Mouse (Mus musculus): ENCODE results near the gene Clk1. TPM values are rescaled to one million over a fixed set of nuclear protein-coding genes. Genes with fewer than 3 reads are reported as not detected.
A peak's percentile ranks its signal among the peaks of the same experiment; 100 is the strongest.

The Clk1 gene
- polyA plus RNA-seq, 1 experiment from 2014 or later = 180 TPM

GRCm38 (mm10) chr1:58444691-58445090 is 20.8 kb upstream of the Clk1 start:
- ATAC-seq (ENCODE audit: low read depth) = no peak
- 12% methylated on average over 10 of the region's 10 CpGs for WGBS

DNA sequence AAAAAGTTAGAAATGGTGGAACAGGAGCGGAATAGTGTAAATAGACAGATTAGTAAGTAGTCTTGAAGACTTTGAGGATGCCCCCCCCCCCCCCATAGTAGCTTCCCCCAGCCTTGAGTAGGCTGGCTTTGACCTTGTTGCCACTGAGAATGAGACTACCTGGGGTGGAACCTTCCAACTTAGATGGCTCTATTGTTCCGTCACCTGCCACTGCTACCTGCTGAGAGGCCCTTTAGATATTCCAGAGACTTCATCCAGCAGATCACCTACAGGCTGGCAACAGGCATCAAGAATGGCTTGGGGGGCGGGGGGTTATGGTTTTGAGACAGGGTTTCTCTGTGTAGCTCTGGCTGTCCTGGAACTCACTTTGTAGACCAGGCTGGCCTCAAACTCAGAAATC is 685 bp upstream of the Clk1 start:
- H3K9ac ChIP-seq = no peak overlapping the region
- H3K9me3 ChIP-seq = no peaks in the 10 kb centered on the region
- no peak overlapping the region for H3K27ac ChIP-seq (replicated peaks)
- WGBS = 79% methylated on average over 3 of the region's 3 CpGs
- H3K4me2 ChIP-seq = no peak overlapping the region
- ATAC-seq (ENCODE audit: low read depth) = 0 out of 2 replicates have a peak, but pooled peaks have one; percentile 2
- peaks cover 14% of the 10 kb centered on the region for H3K36me3 ChIP-seq
- H3K27me3 ChIP-seq = no peaks in the 10 kb centered on the region
- no peak overlapping the region for H3K4me3 ChIP-seq
- peaks cover 33% of the 10 kb centered on the region for H3K4me1 ChIP-seq (replicated peaks)

More at GRCm38 (mm10) chr1:58444691-58445090, 20.8 kb upstream of the Clk1 start:
- Histone ChIP-seq H3K4me1 (replicated peaks) (peaks cover 31% of the 10 kb centered on the region), H3K9ac (peak overlapping the region; percentile 87), H3K4me3 (peak overlapping the region; percentile 73), H3K27me3 (no peaks in the 10 kb centered on the region), H3K4me2 (peak overlapping the region; percentile 70), H3K36me3 (peaks cover 39% of the 10 kb centered on the region), H3K27ac (replicated peaks) (peak overlapping the region; percentile 90), H3K9me3 (no peaks in the 10 kb centered on the region)

DNA sequence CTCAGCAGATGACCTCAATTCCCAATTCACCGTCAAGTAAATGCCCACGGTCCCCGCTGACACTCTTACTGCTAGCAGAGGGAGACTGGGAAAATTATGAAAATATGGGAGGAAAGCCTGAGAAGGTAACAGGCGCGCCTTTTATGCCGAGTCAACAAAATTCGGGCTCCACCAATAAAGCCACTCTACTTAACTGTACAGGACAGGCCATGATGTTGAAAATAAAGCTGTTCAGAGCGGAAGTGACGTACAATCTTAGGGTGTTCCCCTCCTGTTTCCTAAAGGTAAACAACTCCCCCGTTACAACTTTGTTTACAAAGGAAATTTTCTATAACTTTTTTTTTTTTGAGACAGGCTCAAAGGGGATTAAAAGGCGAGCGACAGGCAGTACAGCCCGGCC is 987 bp downstream of the Clk1 start:
- no peak for ATAC-seq (ENCODE audit: low read depth)
- Histone ChIP-seq H3K4me2 (peak overlapping the region; percentile 66), H3K27me3 (no peaks in the 10 kb centered on the region), H3K9me3 (no peaks in the 10 kb centered on the region), H3K9ac (peak overlapping the region; percentile 100), H3K4me3 (peak overlapping the region; percentile 100), H3K27ac (replicated peaks) (peak overlapping the region; percentile 100), H3K36me3 (peaks cover 30% of the 10 kb centered on the region), H3K4me1 (replicated peaks) (peaks cover 34% of the 10 kb centered on the region)
- 8% methylated on average over 13 of the region's 13 CpGs for WGBS

- no peak overlapping the region for H3K27ac ChIP-seq (replicated peaks)
- H3K27me3 ChIP-seq = no peaks in the 10 kb centered on the region
- H3K9ac ChIP-seq = no peak overlapping the region
- H3K4me2 ChIP-seq = peak overlapping the region; percentile 66
- 0 out of 2 replicates have a peak overlapping the region, but pooled peaks have one; percentile 100 for H3K4me3 ChIP-seq
- WGBS = 71% methylated on average over 7 of the region's 7 CpGs
- H3K36me3 ChIP-seq = peaks cover 48% of the 10 kb centered on the region
- no peak for ATAC-seq (ENCODE audit: low read depth)
- H3K9me3 ChIP-seq = no peaks in the 10 kb centered on the region
- peaks cover 37% of the 10 kb centered on the region for H3K4me1 ChIP-seq (replicated peaks)
These were observed 2.9 kb downstream of the Clk1 start for GRCm38 (mm10) chr1:58420961-58421360.

DNA sequence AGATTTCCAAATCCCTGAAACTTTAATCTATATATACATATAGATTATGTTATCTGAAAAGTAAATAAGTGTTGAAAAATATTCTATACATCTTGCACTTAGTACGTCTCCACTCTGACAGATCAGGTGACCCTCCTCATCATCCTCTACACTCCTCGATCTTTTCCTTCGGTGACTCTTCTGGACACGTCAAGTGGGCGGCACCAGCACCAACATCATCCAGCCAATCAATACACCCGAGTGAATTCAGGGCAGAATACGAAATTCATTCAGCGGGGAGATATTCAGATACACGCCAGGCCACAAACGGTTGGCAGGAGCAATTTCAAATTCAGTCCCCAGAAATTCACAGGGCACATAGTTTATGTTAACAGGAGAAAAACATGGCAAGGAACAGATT is 3.8 kb downstream of the Clk1 start:
- ATAC-seq (ENCODE audit: low read depth) = no peak
- H3K4me1 ChIP-seq (replicated peaks) = peaks cover 37% of the 10 kb centered on the region
- no peak overlapping the region for H3K4me3 ChIP-seq
- H3K27me3 ChIP-seq = no peaks in the 10 kb centered on the region
- H3K9ac ChIP-seq = no peak overlapping the region
- H3K36me3 ChIP-seq = peaks cover 56% of the 10 kb centered on the region
- H3K4me2 ChIP-seq = no peak overlapping the region
- H3K9me3 ChIP-seq = no peaks in the 10 kb centered on the region
- no peak overlapping the region for H3K27ac ChIP-seq (replicated peaks)
- WGBS = 84% methylated on average over 10 of the region's 10 CpGs

GRCm38 (mm10) chr1:58416048-58416447 is 7.8 kb downstream of the Clk1 start:
- Histone ChIP-seq H3K36me3 (peaks cover 87% of the 10 kb centered on the region), H3K4me1 (replicated peaks) (peaks cover 15% of the 10 kb centered on the region), H3K4me2 (no peak overlapping the region), H3K27me3 (no peaks in the 10 kb centered on the region), H3K27ac (replicated peaks) (no peak overlapping the region), H3K9ac (no peak overlapping the region), H3K4me3 (no peak overlapping the region), H3K9me3 (no peaks in the 10 kb centered on the region)
- ATAC-seq (ENCODE audit: low read depth) = no peak
- 93% methylated on average over 2 of the region's 2 CpGs for WGBS

- Histone ChIP-seq H3K9ac (no peak overlapping the region), H3K4me3 (no peak overlapping the region), H3K4me2 (no peak overlapping the region), H3K9me3 (no peaks in the 10 kb centered on the region), H3K27me3 (no peaks in the 10 kb centered on the region), H3K36me3 (peaks cover 90% of the 10 kb centered on the region), H3K4me1 (replicated peaks) (peaks cover 12% of the 10 kb centered on the region; the same call in 1 of the 2 replicates), H3K27ac (replicated peaks) (no peak overlapping the region)
- ATAC-seq (ENCODE audit: low read depth) = no peak
- WGBS = 32% methylated on average over 1 of the region's 1 CpGs
These were observed 8.4 kb downstream of the Clk1 start for GRCm38 (mm10) chr1:58415442-58415841.

GRCm38 (mm10) chr1:58410776-58411175 is 13.1 kb downstream of the Clk1 start:
- H3K9ac ChIP-seq = no peak overlapping the region
- no peak overlapping the region for H3K4me3 ChIP-seq
- no peaks in the 10 kb centered on the region for H3K4me1 ChIP-seq (replicated peaks)
- peaks cover 77% of the 10 kb centered on the region for H3K36me3 ChIP-seq
- H3K27me3 ChIP-seq = no peaks in the 10 kb centered on the region
- H3K27ac ChIP-seq (replicated peaks) = no peak overlapping the region
- H3K9me3 ChIP-seq = no peaks in the 10 kb centered on the region
- no peak for ATAC-seq (ENCODE audit: low read depth)
- no peak overlapping the region for H3K4me2 ChIP-seq
- WGBS = 89% methylated on average over 7 of the region's 7 CpGs

DNA sequence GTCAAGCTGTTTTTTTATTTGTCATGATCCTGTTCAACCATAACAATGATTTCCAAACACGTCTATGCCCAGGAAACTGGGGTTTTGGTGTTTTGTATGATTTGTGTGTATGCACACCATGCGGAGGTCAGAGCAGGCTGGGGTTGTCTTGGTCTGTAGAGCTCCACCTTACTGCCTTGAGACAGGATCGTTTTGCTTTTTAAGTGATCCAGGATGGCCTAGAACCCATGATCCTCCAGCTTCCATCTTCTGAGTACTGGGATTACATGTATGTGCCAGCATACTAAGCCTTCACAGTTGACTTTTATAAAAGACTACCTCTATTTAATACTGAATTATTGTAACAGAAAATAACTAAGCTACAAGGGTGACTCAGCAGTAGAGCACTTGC is 13.7 kb downstream of the Clk1 start:
- H3K36me3 ChIP-seq = peaks cover 78% of the 10 kb centered on the region
- H3K4me3 ChIP-seq = no peak overlapping the region
- H3K9me3 ChIP-seq = no peaks in the 10 kb centered on the region
- H3K27ac ChIP-seq (replicated peaks) = no peak overlapping the region
- WGBS = 90% methylated on average over 3 of the region's 3 CpGs
- H3K4me2 ChIP-seq = no peak overlapping the region
- no peaks in the 10 kb centered on the region for H3K27me3 ChIP-seq
- no peak for ATAC-seq (ENCODE audit: low read depth)
- no peaks in the 10 kb centered on the region for H3K4me1 ChIP-seq (replicated peaks)
- no peak overlapping the region for H3K9ac ChIP-seq

GRCm38 (mm10) chr1:58409553-58410197 is 14.2 kb downstream of the Clk1 start:
- 83% methylated on average over 5 of the region's 5 CpGs for WGBS
- no peak for ATAC-seq (ENCODE audit: low read depth)
- Histone ChIP-seq H3K9ac (no peak overlapping the region), H3K36me3 (peaks cover 77% of the 10 kb centered on the region), H3K4me2 (no peak overlapping the region), H3K27me3 (no peaks in the 10 kb centered on the region), H3K4me3 (no peak overlapping the region), H3K9me3 (no peaks in the 10 kb centered on the region), H3K27ac (replicated peaks) (no peak overlapping the region), H3K4me1 (replicated peaks) (no peaks in the 10 kb centered on the region)

- Histone ChIP-seq H3K27ac (replicated peaks) (no peak overlapping the region), H3K9me3 (no peaks in the 10 kb centered on the region), H3K9ac (no peak overlapping the region), H3K36me3 (peaks cover 77% of the 10 kb centered on the region), H3K4me1 (replicated peaks) (no peaks in the 10 kb centered on the region), H3K4me2 (no peak overlapping the region), H3K4me3 (no peak overlapping the region), H3K27me3 (no peaks in the 10 kb centered on the region)
- 87% methylated on average over 6 of the region's 6 CpGs for WGBS
- ATAC-seq (ENCODE audit: low read depth) = no peak
These were observed 15.7 kb downstream of the Clk1 start for GRCm38 (mm10) chr1:58408141-58408540.

DNA sequence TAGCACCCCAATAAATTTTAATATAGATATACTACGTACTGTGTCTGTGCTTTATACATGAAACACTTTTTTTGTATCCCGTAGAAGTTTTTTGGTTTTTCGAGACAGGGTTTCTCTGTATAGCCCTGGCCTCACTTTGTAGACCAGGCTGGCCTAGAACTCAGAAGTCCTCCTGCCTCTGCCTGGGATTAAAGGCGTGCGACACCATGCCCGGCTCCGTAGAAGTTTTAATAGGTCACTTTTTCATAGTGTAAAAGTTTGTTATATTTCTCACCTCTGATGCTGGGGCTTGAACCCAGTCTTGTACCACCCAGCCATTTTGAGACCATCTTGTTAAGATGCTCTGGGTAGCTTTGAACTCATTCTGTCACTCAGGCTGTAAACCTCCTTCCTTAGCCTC is 16.5 kb downstream of the Clk1 start:
- H3K4me3 ChIP-seq = no peak overlapping the region
- no peak overlapping the region for H3K4me2 ChIP-seq
- no peak for ATAC-seq (ENCODE audit: low read depth)
- no peaks in the 10 kb centered on the region for H3K4me1 ChIP-seq (replicated peaks)
- peaks cover 77% of the 10 kb centered on the region for H3K36me3 ChIP-seq
- H3K9ac ChIP-seq = no peak overlapping the region
- no peaks in the 10 kb centered on the region for H3K9me3 ChIP-seq
- no peak overlapping the region for H3K27ac ChIP-seq (replicated peaks)
- no peaks in the 10 kb centered on the region for H3K27me3 ChIP-seq
- 95% methylated on average over 7 of the region's 7 CpGs for WGBS

DNA sequence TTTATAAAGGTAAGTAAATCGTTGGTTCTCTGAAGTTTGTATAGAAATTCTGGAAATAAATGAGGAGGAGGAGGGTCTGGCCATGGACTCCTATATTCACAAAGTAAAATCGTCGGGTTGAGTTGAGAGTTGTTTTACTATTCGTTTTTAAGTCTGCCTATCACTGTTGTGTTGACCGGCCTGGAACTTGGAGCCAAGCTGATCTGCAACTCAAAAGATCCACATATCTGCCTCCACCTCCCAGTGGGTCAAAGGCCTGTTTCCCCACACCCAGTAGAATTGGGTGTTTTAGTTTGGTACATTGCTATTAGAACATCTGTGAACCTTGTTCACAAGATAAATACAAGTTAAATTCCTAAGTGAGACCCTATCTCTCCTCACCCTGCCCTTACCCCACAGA is 20.1 kb downstream of the Clk1 start:
- Histone ChIP-seq H3K27me3 (no peaks in the 10 kb centered on the region), H3K9ac (no peak overlapping the region), H3K4me2 (no peak overlapping the region), H3K9me3 (no peaks in the 10 kb centered on the region), H3K27ac (replicated peaks) (no peak overlapping the region), H3K4me3 (no peak overlapping the region), H3K36me3 (peaks cover 80% of the 10 kb centered on the region), H3K4me1 (replicated peaks) (no peaks in the 10 kb centered on the region)
- WGBS = 96% methylated on average over 5 of the region's 5 CpGs
- no peak for ATAC-seq (ENCODE audit: low read depth)

Measured in neural tube, embryonic 13.5 days (tissue).